Mouse (Mus musculus) spleen, adult 2 months (tissue): ENCODE results near the gene Ednra. TPM values are rescaled to one million over a fixed set of nuclear protein-coding genes. Genes with fewer than 3 reads are reported as not detected.

Experiments
- DNase-seq, 2 experiments: peaks; one replicate each; pipeline versions ENCODE4 v3.0.0 to v3.0.0-alpha.2; 2012 to 2021; ENCODE audit warnings: low spot score in 2 of 2, low read depth in 1 of 2
- H3K27ac ChIP-seq: fragments of 200-500 bp; 2 replicates; pipeline ENCODE4 v1.5.1; 2012; ENCODE audit warnings: low read length, inconsistent platforms; ENCODE audit not compliant: insufficient read depth
- H3K27me3 ChIP-seq: fragments of 200-500 bp; 2 replicates; pipeline ENCODE4 v1.6.1; 2012; ENCODE audit warnings: mild to moderate bottlenecking, moderate library complexity, low read length, inconsistent platforms; ENCODE audit not compliant: control insufficient read depth, insufficient read depth
- H3K36me3 ChIP-seq: fragments of 200-500 bp; 2 replicates; pipeline ENCODE4 v1.6.1; 2012; ENCODE audit warnings: mild to moderate bottlenecking, low read length, inconsistent platforms; ENCODE audit not compliant: control insufficient read depth, insufficient read depth
- H3K4me1 ChIP-seq: fragments of 200-500 bp; 2 replicates; pipeline ENCODE4 v1.6.1; 2011; ENCODE audit warnings: inconsistent platforms; ENCODE audit not compliant: control insufficient read depth, insufficient read depth, insufficient read length
- H3K4me3 ChIP-seq: fragments of 200-500 bp; 2 replicates; pipeline ENCODE4 v1.5.1; 2011; ENCODE audit warnings: mild to moderate bottlenecking, inconsistent platforms; ENCODE audit not compliant: insufficient read depth, insufficient read length; ENCODE audit errors: extremely low read depth
- CTCF ChIP-seq: fragments of 200-500 bp; IDR thresholded peaks from 2 replicates; pipeline ENCODE4 v1.5.1; 2011; ENCODE audit warnings: mild to moderate bottlenecking, inconsistent platforms; ENCODE audit not compliant: insufficient read depth, insufficient read length, insufficient replicate concordance; ENCODE audit errors: extremely low read depth
- POLR2A ChIP-seq: fragments of 200-500 bp; IDR thresholded peaks from 2 replicates; pipeline ENCODE4 v1.6.1; 2011; ENCODE audit warnings: low read depth, low read length, inconsistent platforms
- WGBS: fragments of 180-500 bp; shearing (Covaris S2); methylation state at CpG from one replicate; pipeline ENCODE4 v1.1.7; 2018; 5-methylcytosine and 5-hydroxymethylcytosine counted together
- polyA plus RNA-seq: library from polyadenylated mRNA; depleted of rRNA; stranded (reverse); fragments of >200 nt; gene quantifications from 2 replicates; pipeline ENCODE4 v1.2.3, GENCODE M21; 2012

The Ednra gene
- polyA plus RNA-seq, 1 experiment = 2.1 TPM

GRCm38 (mm10) chr8:77659534-77660080 is 64.7 kb downstream of the Ednra start:
- no peak for DNase-seq
- TF ChIP-seq POLR2A (no peak), CTCF (no peak)
- no peaks in the 10 kb centered on the region for H3K36me3 ChIP-seq
- H3K27ac ChIP-seq = no peak overlapping the region
- no peak overlapping the region for H3K4me3 ChIP-seq
- no peaks in the 10 kb centered on the region for H3K4me1 ChIP-seq
- 78% methylated on average over 4 of the region's 4 CpGs for WGBS
- H3K27me3 ChIP-seq = no peaks in the 10 kb centered on the region

- Histone ChIP-seq H3K4me1 (no peaks in the 10 kb centered on the region), H3K4me3 (no peak overlapping the region), H3K27ac (no peak overlapping the region), H3K36me3 (no peaks in the 10 kb centered on the region), H3K27me3 (no peaks in the 10 kb centered on the region)
- no peak for TF ChIP-seq POLR2A
- TF ChIP-seq CTCF = no peak
- 86% methylated on average over 3 of the region's 3 CpGs for WGBS
- no peak for DNase-seq
Observed at GRCm38 (mm10) chr8:77658356-77658755, 65.9 kb downstream of the Ednra start.

- Histone ChIP-seq H3K4me3 (no peak overlapping the region), H3K4me1 (no peaks in the 10 kb centered on the region), H3K27ac (no peak overlapping the region), H3K36me3 (no peaks in the 10 kb centered on the region), H3K27me3 (no peaks in the 10 kb centered on the region)
- WGBS = 63% methylated on average over 1 of the region's 1 CpGs
- DNase-seq = no peak
- TF ChIP-seq POLR2A (no peak), CTCF (no peak)
Observed at GRCm38 (mm10) chr8:77650646-77651190, 73.5 kb downstream of the Ednra start.

- DNase-seq = no peak
- Histone ChIP-seq H3K36me3 (no peaks in the 10 kb centered on the region), H3K4me3 (no peak overlapping the region), H3K27me3 (no peaks in the 10 kb centered on the region), H3K27ac (no peak overlapping the region), H3K4me1 (no peaks in the 10 kb centered on the region)
- WGBS = 78% methylated on average over 5 of the region's 5 CpGs
- TF ChIP-seq CTCF (no peak), POLR2A (no peak)
Observed at GRCm38 (mm10) chr8:77640093-77640839, 84.0 kb downstream of the Ednra start.

GRCm38 (mm10) chr8:77637593-77637992 is 86.7 kb downstream of the Ednra start:
- Histone ChIP-seq H3K36me3 (no peaks in the 10 kb centered on the region), H3K27me3 (no peaks in the 10 kb centered on the region), H3K4me3 (no peak overlapping the region), H3K4me1 (no peaks in the 10 kb centered on the region), H3K27ac (no peak overlapping the region)
- no peak for DNase-seq
- TF ChIP-seq CTCF (no peak), POLR2A (no peak)
- WGBS = 72% methylated on average over 3 of the region's 3 CpGs

- DNase-seq = no peak
- WGBS = 73% methylated on average over 5 of the region's 5 CpGs
Observed at GRCm38 (mm10) chr8:77634035-77634434, 90.2 kb downstream of the Ednra start.

GRCm38 (mm10) chr8:77633211-77633610 is 91.1 kb downstream of the Ednra start:
- no peaks in the 10 kb centered on the region for H3K36me3 ChIP-seq
- no peak overlapping the region for H3K27ac ChIP-seq
- WGBS = 67% methylated on average over 2 of the region's 2 CpGs
- no peaks in the 10 kb centered on the region for H3K4me1 ChIP-seq
- no peak for TF ChIP-seq CTCF
- no peak for TF ChIP-seq POLR2A
- DNase-seq = no peak
- no peak overlapping the region for H3K4me3 ChIP-seq
- no peaks in the 10 kb centered on the region for H3K27me3 ChIP-seq

More at GRCm38 (mm10) chr8:77634035-77634434, 90.2 kb downstream of the Ednra start:
- no peaks in the 10 kb centered on the region for H3K36me3 ChIP-seq
- no peak overlapping the region for H3K27ac ChIP-seq
- H3K4me3 ChIP-seq = no peak overlapping the region
- H3K4me1 ChIP-seq = no peaks in the 10 kb centered on the region
- TF ChIP-seq POLR2A (no peak), CTCF (no peak)
- H3K27me3 ChIP-seq = no peaks in the 10 kb centered on the region
